Comparison of ENCODE assay signal across 8 mouse cellular contexts in genomic region chr4:106463174-106463801, GRCm38 (mm10). TPM values are rescaled to one million over a fixed set of nuclear protein-coding genes. Genes with fewer than 3 reads are reported as not detected.
DNase-seq lines count a peak whose midpoint lies in the region; ATAC-seq and TF ChIP-seq lines count a peak whose summit lies in the region.

No protein-coding gene starts in this region.

- H3K9ac ChIP-seq in forebrain, embryonic 14.5 days (ENCODE audit: low read length): peak overlapping the region; percentile 50; the same call in 1 of the 2 replicates
- H3K9ac ChIP-seq in liver, embryonic 11.5 days (ENCODE audit: low read depth, low read length): peak overlapping the region; percentile 49
- peak overlapping the region; percentile 68 for H3K9ac ChIP-seq in stomach, embryonic 16.5 days (ENCODE audit: low read length)

- peaks cover 8% of the 10 kb centered on the region for H3K4me1 ChIP-seq in forebrain, embryonic 14.5 days (ENCODE audit: control insufficient read depth, insufficient read depth, low read length)
- no peaks in the 10 kb centered on the region for H3K4me1 ChIP-seq in liver, embryonic 11.5 days (replicated peaks; ENCODE audit: control insufficient read depth, insufficient read depth, low read length)
- peaks cover 11% of the 10 kb centered on the region for H3K4me1 ChIP-seq in stomach, embryonic 16.5 days (ENCODE audit: control insufficient read depth, insufficient read depth, low read length)

- peaks cover 20% of the 10 kb centered on the region for H3K27me3 ChIP-seq in forebrain, embryonic 14.5 days (replicated peaks; ENCODE audit: control insufficient read depth, insufficient read depth, low read length)
- H3K27me3 ChIP-seq in liver, embryonic 11.5 days (replicated peaks; ENCODE audit: control insufficient read depth, insufficient read depth, low read length): peaks cover 33% of the 10 kb centered on the region
- peaks cover 11% of the 10 kb centered on the region for H3K27me3 ChIP-seq in stomach, embryonic 16.5 days (ENCODE audit: control insufficient read depth, insufficient read depth, low read length)

- ATAC-seq in forebrain, embryonic 14.5 days: peak; percentile 32; the same call in 1 of the 2 replicates
- ATAC-seq in liver, embryonic 11.5 days (replicated peaks; ENCODE audit: low FRiP score): no peak
- no peak for ATAC-seq in stomach, embryonic 16.5 days (ENCODE audit: insufficient read depth, low FRiP score)

- no peak overlapping the region for H3K27ac ChIP-seq in forebrain, embryonic 14.5 days (ENCODE audit: low read depth, low read length)
- H3K27ac ChIP-seq in liver, embryonic 11.5 days (ENCODE audit: low read depth, low read length): no peak overlapping the region
- no peak overlapping the region for H3K27ac ChIP-seq in stomach, embryonic 16.5 days (ENCODE audit: low read length)
- no peak overlapping the region for H3K27ac ChIP-seq in layer of hippocampus, adult 2 months

- peak overlapping the region; percentile 35 for H3K4me3 ChIP-seq in forebrain, embryonic 14.5 days (ENCODE audit: low read depth, low read length)
- H3K4me3 ChIP-seq in liver, embryonic 11.5 days (ENCODE audit: low read depth, low read length): peak overlapping the region; percentile 51
- peak overlapping the region; percentile 50 for H3K4me3 ChIP-seq in stomach, embryonic 16.5 days (replicated peaks; ENCODE audit: low read length)
- H3K4me3 ChIP-seq in layer of hippocampus, adult 2 months: no peak overlapping the region

- no peak for TF ChIP-seq CTCF in layer of hippocampus, adult 2 months (conservative IDR thresholded peaks at IDR 0.05)

- WGBS in forebrain, embryonic 14.5 days: 24% methylated on average over 21 of the region's 21 CpGs
- 27% methylated on average over 21 of the region's 21 CpGs for WGBS in liver, embryonic 11.5 days
- 26% methylated on average over 21 of the region's 21 CpGs for WGBS in stomach, embryonic 16.5 days

- H3K36me3 ChIP-seq in forebrain, embryonic 14.5 days (ENCODE audit: control insufficient read depth, insufficient read depth, low read length): no peaks in the 10 kb centered on the region
- no peaks in the 10 kb centered on the region for H3K36me3 ChIP-seq in liver, embryonic 11.5 days (ENCODE audit: control insufficient read depth, insufficient read depth, low read length)
- no peaks in the 10 kb centered on the region for H3K36me3 ChIP-seq in stomach, embryonic 16.5 days (ENCODE audit: control insufficient read depth, insufficient read depth, low read length)

- H3K4me2 ChIP-seq in forebrain, embryonic 14.5 days (ENCODE audit: low read length): peak overlapping the region; percentile 79
- peak overlapping the region; percentile 52 for H3K4me2 ChIP-seq in liver, embryonic 11.5 days
- H3K4me2 ChIP-seq in stomach, embryonic 16.5 days (ENCODE audit: low read depth, low read length): peak overlapping the region; percentile 86

- DNase-seq in lung, postnatal 36 days: peak; percentile 5
- DNase-seq in lung, postnatal 4 days: no peak
- peak; percentile 28 for DNase-seq in forebrain, embryonic 14.5 days (ENCODE audit: low spot score)
- DNase-seq in liver, embryonic 11.5 days (ENCODE audit: low spot score): no peak
- no peak for DNase-seq in gastrocnemius, adult 18-20 months (ENCODE audit: low spot score)
- no peak for DNase-seq in layer of hippocampus, adult 2 months (ENCODE audit: low spot score in 2 of 2)
- DNase-seq in Muller cell, postnatal 12 days (ENCODE audit: inconsistent ontology term): no peak

- no peaks in the 10 kb centered on the region for H3K9me3 ChIP-seq in forebrain, embryonic 14.5 days (replicated peaks; ENCODE audit: control insufficient read depth, low read length)
- no peaks in the 10 kb centered on the region for H3K9me3 ChIP-seq in liver, embryonic 11.5 days (ENCODE audit: control insufficient read depth, low read length)
- no peaks in the 10 kb centered on the region for H3K9me3 ChIP-seq in stomach, embryonic 16.5 days (replicated peaks; ENCODE audit: control insufficient read depth, low read length)

RNA-seq across cellular contexts. Expression of gene Pcsk9, which starts 0.8 kb away (rescaled TPM):
- polyA plus RNA-seq in forebrain, embryonic 14.5 days (2014; fragmentation: Nextera tagmentation; extraction: Ambion mirVana): 0.43 and 0.54 TPM in 2 replicates
- 71.5 and 75.4 TPM in 2 replicates for polyA plus RNA-seq in liver, embryonic 11.5 days (2014; fragmentation: Nextera tagmentation; extraction: Ambion mirVana)
- 23.0 and 24.7 TPM in 2 replicates for polyA plus RNA-seq in stomach, embryonic 16.5 days (2015; fragmentation: Nextera tagmentation; extraction: Ambion mirVana)
- total RNA-seq in gastrocnemius, adult 18-20 months (2021): not detected
- under 1 TPM; 0.10 TPM for total RNA-seq in layer of hippocampus, adult 2 months (2021)

RNA-seq across cellular contexts. Expression of gene Bsnd, which starts 28.8 kb away (rescaled TPM):
- polyA plus RNA-seq in forebrain, embryonic 14.5 days (2014; fragmentation: Nextera tagmentation; extraction: Ambion mirVana): not detected in 2 replicates
- polyA plus RNA-seq in liver, embryonic 11.5 days (2014; fragmentation: Nextera tagmentation; extraction: Ambion mirVana): not detected in 2 replicates
- polyA plus RNA-seq in stomach, embryonic 16.5 days (2015; fragmentation: Nextera tagmentation; extraction: Ambion mirVana): not detected in 2 replicates
- total RNA-seq in gastrocnemius, adult 18-20 months (2021): not detected
- total RNA-seq in layer of hippocampus, adult 2 months (2021): not detected

Comparison
In these comparisons a context has a peak if more than half of its experiments do, and no peak if none do; other contexts are left out.
1. DNase-seq: peak in lung, postnatal 36 days (single experiment) and forebrain, embryonic 14.5 days (single experiment); none in lung, postnatal 4 days (0 of 2), liver, embryonic 11.5 days (single experiment), gastrocnemius, adult 18-20 months (single experiment), layer of hippocampus, adult 2 months (0 of 2) and Muller cell, postnatal 12 days (single experiment).
2. RNA of gene Pcsk9, which starts 0.8 kb away (polyA plus RNA-seq): 71.5 to 75.4 TPM in liver, embryonic 11.5 days and 23.0 to 24.7 TPM in stomach, embryonic 16.5 days; 0.43 to 0.54 TPM in forebrain, embryonic 14.5 days; every median in the first group is over 10 times any median in the second.
3. Peak in every context shown above with its lines, with median percentiles within 50 percentile points of each other: H3K4me2 ChIP-seq and H3K9ac ChIP-seq.